Mouse (Mus musculus) Patski (cell line): ENCODE results near the gene Lcn6. TPM values are rescaled to one million over a fixed set of nuclear protein-coding genes. Genes with fewer than 3 reads are reported as not detected.
"Not testable (repeated sequence)": the region's sequence is repeated elsewhere in the genome, so short reads cannot be mapped to it uniquely, and the experiment has no call there.

Experiments used
- ATAC-seq: fragments of 100-300 bp; one replicate; pipeline ENCODE4 v1.8.0; 2021
- CTCF ChIA-PET: fragments of 350-600 bp; sonication (Branson Sonifier 250); formaldehyde crosslinking; loops from one replicate; lab custom pipeline; 2022; ENCODE audit warnings: inconsistent platforms; lab: Charles Lee
- POLR2A ChIA-PET: fragments of 350-600 bp; sonication (Branson Sonifier 250); formaldehyde crosslinking; loops from one replicate; lab custom pipeline; 2022; ENCODE audit warnings: antibody characterized with exemption, inconsistent platforms; lab: Charles Lee
- DNase-seq: peaks from one replicate; pipeline ENCODE4 v3.0.0-alpha.2; 2011; ENCODE audit warnings: low read depth, low spot score
- H3K27me3 ChIP-seq: fragments of 371-371 bp; one replicate; pipeline ENCODE4 v1.5.1; 2021
- CTCF ChIP-seq: fragments of 100-300 bp; IDR thresholded peaks from one replicate; pipeline ENCODE4 v1.5.1; 2021
- in situ Hi-C: fragments of 300-500 bp; cut with MboI; formaldehyde crosslinking; loops from 3 replicates; pipeline ENCODE4 v1.11.1; 2018; ENCODE audit warnings: low pct_unique_long_range_greater_than_20kb, mixed read lengths
- polyA plus RNA-seq: library from polyadenylated mRNA; unstranded; gene quantifications from one replicate; pipeline ENCODE4 v1.2.3, GENCODE M21; 2021

The Lcn6 gene
- polyA plus RNA-seq, 1 experiment from 2014 or later: not detected

GRCm38 (mm10) chr2:25661245-25661970 lies 15.2 kb upstream of the Lcn6 start:
- ChIA-PET POLR2A (no interaction called here), CTCF (interaction anchor here (1.4 kb wide), 1 partner anchor 43 kb away, joined by 3 read pairs; no protein-coding TSS in a partner anchor)
- ATAC-seq (no peak), DNase-seq (no peak)
- no peaks in the 10 kb centered on the region for H3K27me3 ChIP-seq
- TF ChIP-seq CTCF: no peak
- in situ Hi-C loops: no loop called here

DNA sequence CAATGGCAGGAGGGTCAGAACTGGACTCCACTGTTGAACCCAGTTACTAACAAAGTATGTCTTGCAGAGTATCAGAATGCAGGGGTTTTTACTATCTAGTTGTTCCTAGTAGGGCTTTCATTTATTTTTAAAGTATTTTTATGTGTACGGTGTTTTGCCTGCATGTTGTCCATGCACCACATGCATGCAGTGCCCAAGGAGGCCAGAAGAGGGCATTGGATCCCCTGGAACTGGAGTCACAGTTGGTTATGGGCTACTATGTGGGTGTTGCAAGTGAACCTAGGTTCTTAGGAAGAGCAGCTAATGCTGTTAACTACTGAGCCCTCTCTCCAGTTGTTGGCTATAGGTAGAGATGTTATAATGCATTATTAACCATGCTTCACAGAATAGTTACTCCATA lies 13.1 kb upstream of the Lcn6 start:
- H3K27me3 ChIP-seq: no peaks in the 10 kb centered on the region
- DNase-seq: no peak
- ChIA-PET CTCF (no interaction called here), POLR2A (no interaction called here)
- ATAC-seq: no peak
- in situ Hi-C loops: no loop called here
- peak; percentile 83 for TF ChIP-seq CTCF

DNA sequence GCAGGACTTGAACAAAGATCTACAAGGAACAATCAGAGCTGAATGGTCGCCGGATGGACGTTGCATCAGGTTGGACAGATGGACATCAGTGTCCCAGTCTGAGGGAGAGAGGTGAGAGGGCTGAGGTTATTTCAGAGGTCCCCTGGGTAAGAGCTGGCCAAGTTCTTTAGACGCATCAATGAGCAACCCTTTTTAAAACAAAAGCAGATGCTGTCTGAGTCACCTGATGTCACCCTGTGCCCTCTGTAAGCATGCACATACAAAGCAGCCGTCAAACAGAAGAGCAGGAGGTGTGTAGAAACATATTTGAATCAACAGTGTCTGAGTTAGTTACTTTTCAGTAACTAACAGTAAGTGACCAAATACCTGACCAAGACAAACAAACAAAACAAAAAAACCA lies 12.5 kb upstream of the Lcn6 start:
- TF ChIP-seq CTCF: no peak
- DNase-seq: no peak
- no peaks in the 10 kb centered on the region for H3K27me3 ChIP-seq
- ChIA-PET POLR2A (no interaction called here), CTCF (no interaction called here)
- no peak for ATAC-seq
- in situ Hi-C loops: no loop called here

DNA sequence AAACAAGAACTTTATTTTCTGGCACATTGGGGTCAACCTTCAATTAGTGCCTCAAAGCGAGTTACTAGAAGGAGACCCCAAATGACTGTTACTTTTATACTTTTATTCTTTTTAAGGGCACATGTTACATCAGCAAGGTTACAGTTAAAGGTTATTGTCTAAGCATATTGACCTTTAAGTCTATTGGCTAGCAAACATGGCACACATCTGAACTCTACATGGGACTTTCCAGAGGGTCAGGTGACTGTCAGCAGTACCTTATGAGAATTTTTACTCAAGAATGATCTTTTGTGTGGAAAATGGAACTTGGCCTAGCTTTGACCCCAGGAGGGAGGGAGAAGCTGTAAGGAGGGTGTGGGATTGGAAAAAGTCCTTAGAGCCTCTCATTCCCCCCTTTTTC lies 10.1 kb upstream of the Lcn6 start:
- peaks cover under 1% of the 10 kb centered on the region for H3K27me3 ChIP-seq
- no peak for ATAC-seq
- no peak for TF ChIP-seq CTCF
- in situ Hi-C loops: no loop called here
- no peak for DNase-seq
- CTCF ChIA-PET: no interaction called here
- POLR2A ChIA-PET: no interaction called here

GRCm38 (mm10) chr2:25679559-25679958 lies 3.0 kb downstream of the Lcn6 start:
- ChIA-PET CTCF (no interaction called here), POLR2A (no interaction called here)
- in situ Hi-C loops: no loop called here
- TF ChIP-seq CTCF: no peak
- DNase-seq: no peak
- peaks cover 26% of the 10 kb centered on the region for H3K27me3 ChIP-seq
- ATAC-seq: no peak

DNA sequence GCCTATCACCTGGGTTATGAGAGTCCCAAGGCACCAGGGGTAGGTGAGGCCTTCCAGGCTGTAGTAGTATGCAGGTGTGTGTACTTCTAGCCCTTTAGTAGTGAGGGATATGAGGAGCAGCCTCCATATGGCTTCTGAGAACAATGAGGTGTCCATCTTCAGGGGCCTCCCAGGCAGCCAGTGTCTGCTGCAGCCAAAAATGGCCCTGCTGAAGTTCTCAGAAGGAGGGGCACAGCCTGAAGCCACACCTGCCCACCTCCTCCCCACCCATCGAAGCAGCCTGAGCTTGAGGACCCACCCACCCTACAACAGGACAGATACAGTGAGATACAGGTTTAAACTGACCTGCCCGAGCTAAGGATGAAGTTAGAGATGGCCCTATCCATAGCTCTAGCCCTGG lies 5.8 kb downstream of the Lcn6 start, which contains the start of gene Lcn10:
Lcn10 (plus strand) TSS at position 301 of the 400 bp plus-strand sequence.
- no peak for TF ChIP-seq CTCF
- peaks cover 26% of the 10 kb centered on the region for H3K27me3 ChIP-seq
- no peak for DNase-seq
- CTCF ChIA-PET: no interaction called here
- in situ Hi-C loops: no loop called here
- ATAC-seq: no peak
- POLR2A ChIA-PET: no interaction called here

DNA sequence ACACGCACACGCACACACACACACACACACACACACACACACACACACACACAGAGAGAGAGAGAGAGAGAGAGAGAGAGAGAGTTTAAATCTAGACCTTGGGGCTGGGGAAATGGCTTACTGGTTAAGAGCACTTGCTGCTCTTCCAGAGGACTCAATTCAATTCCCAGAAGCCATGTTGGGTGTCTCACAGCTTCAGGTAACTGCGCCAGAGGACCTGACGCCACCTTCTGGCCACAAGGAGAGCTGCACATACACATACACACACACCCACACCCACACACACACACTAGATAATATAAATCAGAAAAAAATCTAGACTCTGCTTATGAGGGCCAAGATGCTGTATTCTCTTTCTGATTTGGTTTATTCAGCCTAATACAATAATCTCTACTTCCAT lies 10.4 kb downstream of the Lcn6 start:
- TF ChIP-seq CTCF: no peak
- in situ Hi-C loops: no loop called here
- ATAC-seq (no peak), DNase-seq (no peak)
- CTCF ChIA-PET: no interaction called here
- H3K27me3 ChIP-seq: peaks cover 11% of the 10 kb centered on the region
- POLR2A ChIA-PET: no interaction called here

DNA sequence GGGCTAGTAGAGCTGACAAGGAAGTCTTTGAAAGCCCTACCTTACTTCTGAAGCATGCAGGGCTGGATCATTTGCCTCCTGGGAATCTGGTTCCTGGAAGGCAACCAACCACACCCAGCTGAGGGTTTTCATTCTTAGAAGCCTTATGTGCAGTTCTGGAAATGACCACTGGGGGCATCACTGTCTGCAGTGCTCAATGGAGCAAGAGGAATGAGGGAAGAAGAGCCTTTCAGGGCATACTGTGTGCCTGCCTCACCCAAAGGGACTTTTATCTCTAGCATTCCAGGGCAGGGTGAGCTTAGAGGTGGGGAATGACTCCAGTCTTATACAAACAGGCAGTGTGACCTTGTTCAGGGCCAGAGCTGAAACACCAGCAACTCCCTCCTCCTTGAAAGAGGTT lies 18.0 kb downstream of the Lcn6 start:
- POLR2A ChIA-PET: no interaction called here
- ATAC-seq (peak; percentile 39), DNase-seq (no peak)
- peak; percentile 74 for TF ChIP-seq CTCF
- H3K27me3 ChIP-seq: peaks cover 4% of the 10 kb centered on the region
- CTCF ChIA-PET: interaction anchor here (2.4 kb wide), 1 partner anchor 12 kb away, joined by 14 read pairs; the partner anchor contains the start of gene Bmyc
- in situ Hi-C loops: no loop called here

- in situ Hi-C loops: no loop called here
- CTCF ChIA-PET: no interaction called here
- POLR2A ChIA-PET: no interaction called here
Observed at GRCm38 (mm10) chr2:25696951-25697350, 20.4 kb downstream of the Lcn6 start.

GRCm38 (mm10) chr2:25698696-25699095 lies 22.1 kb downstream of the Lcn6 start:
- ATAC-seq: no peak
- no peak for TF ChIP-seq CTCF
- POLR2A ChIA-PET: no interaction called here
- no peak for DNase-seq
- in situ Hi-C loops: no loop called here
- peaks cover 4% of the 10 kb centered on the region for H3K27me3 ChIP-seq
- CTCF ChIA-PET: no interaction called here

More at GRCm38 (mm10) chr2:25696951-25697350, 20.4 kb downstream of the Lcn6 start:
- H3K27me3 ChIP-seq: peaks cover 4% of the 10 kb centered on the region
- no peak for TF ChIP-seq CTCF
- ATAC-seq (no peak), DNase-seq (no peak)

DNA sequence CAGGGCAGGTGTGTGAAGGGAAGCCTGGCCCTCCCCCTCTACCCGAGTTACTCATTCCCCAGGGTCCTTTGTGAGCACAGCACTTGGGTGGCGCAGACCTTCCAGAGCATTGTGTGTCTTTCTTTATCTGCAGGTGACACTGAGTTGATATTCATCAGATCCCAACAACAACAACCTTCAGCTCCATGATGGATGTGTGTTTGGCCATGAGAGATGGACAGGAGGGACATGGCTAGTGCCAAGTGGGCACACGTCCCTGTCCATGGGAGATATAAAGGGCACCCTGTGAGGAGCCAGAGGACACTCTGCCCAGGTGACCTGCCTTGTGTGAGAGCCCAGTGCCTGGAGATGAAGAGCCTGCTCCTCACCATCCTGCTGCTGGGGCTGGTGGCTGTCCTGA lies 23.2 kb downstream of the Lcn6 start, which contains the start of gene Obp2a:
Obp2a (plus strand) TSS at position 301 of the 400 bp plus-strand sequence.
- H3K27me3 ChIP-seq, in situ Hi-C loops, ATAC-seq, DNase-seq, CTCF ChIA-PET, POLR2A ChIA-PET: not testable (repeated sequence)
